22 mouse cellular contexts compared by ENCODE assay signal in genomic region chr9:122603106-122603505, GRCm38 (mm10).
DNase-seq lines count a peak whose midpoint lies in the region; ATAC-seq lines count a peak whose summit lies in the region.
"Had no signal": no experiment of that assay in that cellular context is flagged by ENCODE, and none has a peak within 500 bp of the region (broad histone marks: within the 10 kb centered on the region; RNA-seq: fewer than 3 reads in every experiment).

No protein-coding gene starts in this region.

- no peak for DNase-seq in frontal cortex, postnatal 25 days (ENCODE audit: low spot score in 2 of 2)
- DNase-seq in right cerebral cortex, adult 18-20 months: peak; percentile 76
- DNase-seq in right cerebral cortex, postnatal 36 days (ENCODE audit: low spot score in 2 of 2): no peak
- DNase-seq in testis, postnatal 14 days (ENCODE audit: low spot score): no peak
- DNase-seq in lung, postnatal 25 days (ENCODE audit: low spot score): no peak
- DNase-seq: adrenal gland, adult 8-10 months; adrenal gland, postnatal 25 days; cerebellum, adult 2 months; cerebellum, adult 9-11 months; cerebellum, postnatal 25 days; gastrocnemius, postnatal 25 days; heart, adult 18-20 months; heart, postnatal 10 days; heart, postnatal 36 days had no signal

- ATAC-seq in frontal cortex, adult (ENCODE audit: low TSS enrichment): peak; percentile 85
- 0 out of 2 replicates have a peak, but pooled peaks have one; percentile 15 for ATAC-seq in common myeloid progenitor, adult 5-6 weeks (replicated peaks; ENCODE audit: low read depth, poor library complexity, severe bottlenecking)
- ATAC-seq: activated CD4-positive, CD25-positive, alpha-beta regulatory T cell, adult 4 months; CD4-positive, CD25-positive, alpha-beta regulatory T cell, adult 4 months; forebrain, embryonic 13.5 days; forebrain, embryonic 16.5 days; hindbrain, postnatal 0 days; inflammation-experienced regulatory T-cells, adult 6 months had no signal
